Mouse (Mus musculus): ENCODE measurements around the gene Gzmm.

The Gzmm gene

GRCm38 (mm10) chr10:79688720-79689119, at the start of gene Gzmm:
Gene Gzmm (plus strand): TSS chr10:79689020.
- no peak for DNase-seq (ENCODE audit: low spot score)

DNA sequence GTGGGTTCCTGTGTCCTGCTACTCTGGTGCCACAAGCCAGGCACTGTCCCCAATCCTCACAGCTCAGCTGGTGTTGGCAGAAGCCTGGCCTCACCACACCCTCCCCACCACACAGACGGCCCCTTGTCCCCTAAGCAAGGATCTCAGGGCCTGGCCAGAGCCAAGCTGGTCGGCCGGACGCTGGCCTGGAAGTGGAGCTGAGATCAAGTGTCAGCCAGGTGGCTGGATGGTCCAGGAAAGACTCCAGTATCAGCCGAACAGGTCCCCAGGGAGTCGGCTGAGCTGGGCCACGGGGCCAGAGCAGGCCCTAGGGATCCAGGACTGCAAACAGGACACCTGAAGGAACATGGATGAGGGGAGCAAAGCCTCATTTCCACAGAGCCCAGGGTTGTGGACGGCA, 43.1 kb upstream of the Gzmm start, which contains the start of gene Odf3l2:
TSS of gene Odf3l2 (minus strand) at position 28 of the 400 bp plus-strand sequence.
- DNase-seq (ENCODE audit: low spot score), result no peak

DNA sequence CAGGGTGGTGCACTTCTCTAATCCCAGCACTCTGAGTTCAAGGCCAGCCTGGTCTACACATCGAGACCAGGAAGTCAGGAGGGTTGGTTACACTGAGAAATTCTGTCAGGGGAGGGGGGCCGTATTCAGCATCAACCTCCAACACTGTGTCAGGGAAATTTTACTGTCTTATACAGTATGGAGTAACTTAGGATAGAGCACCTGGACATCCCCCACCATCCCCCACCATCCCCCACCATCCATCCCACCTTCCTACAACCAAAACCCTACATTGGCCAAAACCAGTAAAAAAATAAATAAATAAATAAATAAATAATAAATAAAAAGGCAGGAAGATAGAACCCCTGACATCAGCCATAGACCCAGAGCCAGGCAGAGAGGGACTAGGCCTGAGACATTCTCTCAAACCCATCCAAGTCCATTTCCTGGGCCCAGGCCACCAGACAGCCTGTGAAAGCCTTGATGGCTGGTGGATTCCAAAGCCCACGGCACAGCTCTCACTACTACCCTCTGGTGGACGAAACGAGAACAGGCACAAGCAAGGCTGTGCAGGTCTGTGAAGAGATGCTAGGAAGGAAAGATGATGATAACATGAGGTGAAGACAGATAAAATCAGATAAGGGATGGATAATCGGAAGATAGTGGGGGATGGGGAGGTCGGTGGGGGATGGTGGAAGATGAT, 39.6 kb upstream of the Gzmm start:
- peak; percentile 60 for DNase-seq (ENCODE audit: low spot score)

DNA sequence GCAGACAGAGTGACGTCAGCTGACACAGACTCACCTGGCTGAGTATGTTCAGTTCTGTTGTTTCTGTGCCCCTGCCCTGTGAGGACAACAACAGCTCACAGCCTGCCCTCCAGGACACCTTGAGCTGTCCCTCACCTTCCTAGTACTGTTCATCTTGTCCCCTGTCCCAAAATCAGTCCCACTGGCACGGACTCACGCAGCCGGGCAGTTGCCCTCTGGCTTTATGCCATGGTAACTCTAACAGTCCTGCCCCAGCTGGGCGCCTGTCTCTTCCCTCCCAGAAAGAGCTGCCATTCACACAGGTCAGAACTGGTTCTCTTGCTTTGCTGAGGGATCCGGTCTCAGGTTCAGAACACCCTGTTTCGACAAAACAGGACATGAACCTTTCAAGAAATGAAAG, 36.0 kb upstream of the Gzmm start:
- DNase-seq (ENCODE audit: low spot score), result no peak

- no peak for DNase-seq (ENCODE audit: low spot score)
These were observed 33.8 kb upstream of the Gzmm start for GRCm38 (mm10) chr10:79654946-79655395.

DNA sequence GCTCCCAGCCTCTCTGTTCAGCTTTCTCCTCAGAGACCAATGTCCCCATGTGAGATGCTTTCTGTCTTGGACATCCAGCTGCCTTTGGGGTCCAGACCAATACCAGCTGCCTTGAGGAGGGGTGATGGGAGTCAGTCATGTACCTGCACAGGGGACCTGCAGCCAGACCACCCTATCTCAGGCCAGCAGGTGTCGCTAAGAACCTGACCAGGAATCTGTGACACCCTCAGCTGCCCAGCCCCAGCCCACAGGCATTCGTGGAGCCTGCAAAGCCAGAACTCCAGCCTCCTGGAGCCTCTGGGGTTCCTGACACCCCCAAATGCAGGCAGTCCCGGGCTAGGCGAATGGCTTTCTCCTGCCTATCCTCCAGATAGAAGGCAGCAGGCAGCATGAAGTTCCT, 30.0 kb upstream of the Gzmm start:
- no peak for DNase-seq (ENCODE audit: low spot score)

- no peak for DNase-seq (ENCODE audit: low spot score)
These were observed 28.5 kb upstream of the Gzmm start for GRCm38 (mm10) chr10:79660298-79660697.

DNA sequence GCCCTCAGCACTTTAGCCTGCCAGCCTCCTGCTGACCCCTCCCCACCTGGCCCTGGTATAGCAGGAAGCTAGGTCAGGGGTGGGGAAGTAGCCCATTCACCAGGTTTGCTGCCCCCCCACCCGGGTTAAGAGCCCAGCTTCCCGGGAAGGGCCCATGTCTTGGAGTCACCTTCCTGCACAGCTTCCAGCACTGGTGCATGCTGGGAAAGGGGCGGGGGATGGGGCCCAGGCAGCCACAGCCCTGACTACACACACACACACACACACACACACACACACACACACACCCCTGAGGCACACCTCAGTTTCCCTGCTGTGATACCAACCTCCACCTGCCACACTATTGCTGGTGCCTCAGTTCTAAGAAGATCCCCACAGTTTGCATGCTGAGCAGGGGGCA, 27.0 kb upstream of the Gzmm start:
- no peak for DNase-seq (ENCODE audit: low spot score)

GRCm38 (mm10) chr10:79664131-79664665, 24.6 kb upstream of the Gzmm start, which contains the start of gene Madcam1:
Gene Madcam1 (plus strand): TSS chr10:79664559.
- peak; percentile 61 for DNase-seq (ENCODE audit: low spot score)

DNA sequence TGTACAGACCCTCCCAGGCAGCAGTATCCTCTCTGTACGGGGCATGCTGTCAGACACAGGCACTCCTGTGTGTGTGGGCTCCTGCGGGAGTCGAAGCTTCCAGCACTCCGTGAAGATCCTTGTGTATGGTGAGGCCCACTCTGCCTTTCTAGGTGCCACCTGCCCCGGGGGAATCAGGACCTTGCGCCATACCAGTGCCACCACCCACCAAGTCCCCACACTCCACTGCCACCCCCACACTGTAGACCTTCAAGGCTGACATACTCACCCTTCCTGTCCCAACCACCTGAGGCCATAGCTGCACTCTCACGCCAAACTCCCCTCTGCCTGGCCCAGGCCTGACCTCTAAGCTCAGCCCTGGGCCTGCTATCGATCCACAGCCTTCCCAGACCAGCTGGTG, 23.8 kb upstream of the Gzmm start:
- no peak for DNase-seq (ENCODE audit: low spot score)

DNA sequence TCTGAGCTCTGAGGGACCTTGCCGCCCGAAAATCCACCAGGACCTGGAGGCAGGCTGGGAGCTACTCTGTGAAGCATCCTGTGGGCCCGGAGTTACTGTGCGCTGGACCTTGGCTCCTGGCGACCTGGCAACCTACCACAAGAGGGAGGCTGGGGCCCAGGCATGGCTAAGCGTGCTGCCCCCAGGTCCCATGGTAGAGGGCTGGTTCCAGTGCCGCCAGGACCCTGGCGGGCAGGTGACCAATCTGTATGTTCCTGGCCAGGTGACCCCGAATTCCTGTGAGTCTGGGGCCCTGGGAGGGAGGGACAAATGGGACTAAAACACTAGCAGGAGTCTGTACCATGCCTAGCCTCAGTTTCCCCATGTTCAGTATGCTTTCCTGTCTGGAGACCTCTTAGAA, 22.3 kb upstream of the Gzmm start:
- DNase-seq (ENCODE audit: low spot score), result no peak

DNA sequence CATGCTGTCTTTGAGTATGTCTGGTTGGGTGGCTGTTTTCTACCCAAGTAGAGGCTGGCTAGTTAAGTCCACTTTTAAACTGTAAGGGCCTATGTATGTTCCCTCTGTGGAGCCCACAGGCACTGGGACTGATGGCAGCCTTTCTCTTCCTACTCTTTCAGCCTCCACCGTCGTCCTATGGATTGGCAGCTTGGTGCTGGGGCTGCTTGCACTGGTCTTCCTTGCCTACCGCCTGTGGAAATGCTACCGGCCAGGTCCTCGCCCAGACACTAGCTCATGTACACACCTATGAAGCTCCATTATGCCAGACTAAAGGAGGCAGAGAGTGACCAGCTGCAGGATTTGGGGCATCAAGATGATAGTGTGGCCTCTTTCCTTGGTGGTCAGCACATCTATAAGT, 20.7 kb upstream of the Gzmm start:
- no peak for DNase-seq (ENCODE audit: low spot score)

DNA sequence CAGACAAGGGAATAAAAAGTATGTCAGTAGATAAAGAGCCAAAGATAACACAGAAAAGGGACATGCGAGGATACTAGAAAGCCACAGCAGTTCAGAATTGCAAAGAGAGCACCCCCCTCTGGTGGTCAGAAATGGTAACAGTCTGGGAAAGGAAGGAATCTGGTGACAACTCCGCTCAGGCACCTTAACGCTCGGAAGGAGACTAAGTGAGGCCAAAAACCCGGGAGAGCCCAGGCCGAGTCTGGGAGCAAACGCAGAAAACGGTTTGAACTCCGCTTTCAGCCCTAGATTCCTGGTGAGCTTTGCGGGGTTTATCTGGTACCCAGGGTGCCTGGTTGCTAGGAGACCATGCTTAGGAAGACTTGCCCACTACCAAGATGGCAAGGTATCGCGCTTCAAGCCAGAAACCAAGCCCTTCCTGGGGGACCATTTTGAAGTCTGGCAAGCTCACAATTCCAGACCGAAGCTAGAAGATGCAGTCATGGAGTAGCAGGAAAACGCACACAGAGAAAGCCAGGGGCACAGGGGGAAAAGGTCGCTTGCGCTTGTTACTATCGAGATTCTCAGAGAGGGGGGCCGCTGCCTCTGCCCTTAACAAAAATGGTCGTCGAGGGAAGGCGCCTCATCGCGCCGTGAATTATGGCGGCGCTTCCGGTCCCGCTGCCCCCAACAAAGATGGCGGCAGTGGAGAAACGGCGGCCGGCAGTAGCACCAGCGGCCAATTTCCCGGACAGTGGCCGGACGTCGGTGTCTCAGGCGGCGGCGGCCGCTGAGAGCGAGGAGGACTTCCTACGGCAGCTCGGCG, 19.8 kb upstream of the Gzmm start, which contains the start of gene Tpgs1:
TSS of gene Tpgs1 (plus strand) at position 599 of the 805 bp plus-strand sequence.
- peak; percentile 89 for DNase-seq (ENCODE audit: low spot score)

GRCm38 (mm10) chr10:79669576-79670057, 19.2 kb upstream of the Gzmm start:
- DNase-seq (ENCODE audit: low spot score), result peak; percentile 90

DNA sequence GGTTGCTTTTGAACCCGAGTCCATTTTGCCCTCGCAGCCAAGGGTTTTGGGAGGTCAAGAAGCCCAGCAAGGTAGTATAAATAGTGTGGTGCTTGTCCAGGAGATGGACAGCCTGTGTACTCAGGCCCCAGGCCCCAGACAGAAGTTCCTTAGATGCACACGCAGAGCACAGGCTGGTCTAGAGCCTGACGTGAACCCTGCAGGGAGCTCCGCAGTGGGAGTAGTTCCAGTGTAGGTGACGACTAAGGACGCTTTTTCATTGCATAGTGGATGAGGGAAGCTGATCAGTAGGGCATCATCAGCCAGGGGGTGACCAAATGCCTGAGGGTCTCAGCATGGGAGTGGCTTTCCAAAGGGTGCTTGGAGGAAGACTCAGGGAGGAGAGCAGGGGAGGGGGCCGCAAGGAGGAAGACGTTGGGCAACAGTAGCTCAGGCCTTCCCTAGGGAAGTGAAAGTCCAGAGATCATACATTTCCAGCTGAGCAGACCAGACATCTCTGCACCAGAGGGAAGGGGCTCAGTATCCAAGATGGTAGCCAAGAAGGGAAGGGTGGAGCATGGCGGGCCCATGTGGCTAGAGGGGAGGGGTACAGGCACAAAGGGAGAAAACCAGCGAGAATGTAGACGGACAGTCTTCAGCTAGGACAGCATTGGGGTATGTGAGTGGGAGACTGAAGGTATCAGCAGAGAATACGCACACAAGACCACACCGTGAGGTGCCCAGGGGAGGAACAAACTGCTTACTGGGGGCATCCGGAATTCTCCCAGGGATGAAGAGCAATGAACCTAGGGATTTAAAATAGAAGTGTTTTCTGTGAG, 18.5 kb upstream of the Gzmm start:
- no peak for DNase-seq (ENCODE audit: low spot score)

DNA sequence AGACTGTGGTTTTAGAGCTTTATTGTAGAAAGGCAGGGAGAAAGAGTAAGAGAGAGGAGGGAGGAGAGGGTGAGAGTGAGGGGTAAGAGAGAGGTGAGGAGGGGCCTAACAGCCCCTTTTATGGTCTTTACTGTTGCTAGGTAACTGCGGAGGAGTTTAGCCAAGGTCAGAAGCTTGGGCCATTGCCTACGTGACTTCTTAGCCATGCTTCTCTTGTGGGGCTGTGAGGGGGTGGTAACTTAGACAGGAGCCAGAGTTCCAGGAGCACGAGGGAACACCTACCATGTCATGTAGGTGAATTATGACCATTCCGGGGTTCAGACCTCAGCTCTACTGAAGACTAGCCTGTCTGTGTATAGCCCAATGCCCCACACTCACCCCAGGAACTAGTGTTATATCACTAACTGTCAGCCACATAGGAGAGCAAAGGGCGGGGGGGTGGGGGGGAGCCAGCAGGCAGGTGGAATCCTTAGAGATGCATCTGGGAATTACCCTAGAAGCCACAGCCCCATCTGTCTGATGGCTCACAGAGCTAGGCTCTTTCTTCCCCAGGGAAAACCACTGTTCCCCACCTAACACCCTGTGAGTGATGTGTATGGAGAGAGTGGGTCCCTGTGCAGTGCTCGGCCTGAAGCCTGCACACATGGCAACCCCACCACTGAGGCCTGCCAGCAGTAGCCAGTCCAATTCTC, 17.3 kb upstream of the Gzmm start:
- DNase-seq (ENCODE audit: low spot score), result no peak

- DNase-seq (ENCODE audit: low spot score), result no peak
These were observed 16.7 kb upstream of the Gzmm start for GRCm38 (mm10) chr10:79672088-79672455.

DNA sequence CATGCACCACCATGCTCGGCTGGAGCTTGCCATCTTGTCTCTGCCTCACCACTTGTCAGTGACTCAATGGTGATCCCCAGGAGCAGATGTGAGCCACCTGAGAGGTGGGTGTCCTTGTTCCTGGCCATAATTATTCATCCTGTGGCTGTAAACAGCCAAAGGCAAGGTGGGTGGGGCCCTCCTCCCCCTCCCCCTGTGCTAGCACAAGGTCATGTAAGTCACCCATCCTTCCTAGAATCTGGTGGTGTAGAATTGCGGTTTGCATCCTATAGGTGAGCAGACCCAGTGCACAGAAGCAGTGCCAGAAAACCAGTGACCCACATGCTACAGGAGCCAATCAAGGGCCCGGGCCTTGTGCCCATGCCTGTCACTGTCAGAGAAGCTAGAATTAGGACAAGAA, 15.8 kb upstream of the Gzmm start:
- no peak for DNase-seq (ENCODE audit: low spot score)

DNA sequence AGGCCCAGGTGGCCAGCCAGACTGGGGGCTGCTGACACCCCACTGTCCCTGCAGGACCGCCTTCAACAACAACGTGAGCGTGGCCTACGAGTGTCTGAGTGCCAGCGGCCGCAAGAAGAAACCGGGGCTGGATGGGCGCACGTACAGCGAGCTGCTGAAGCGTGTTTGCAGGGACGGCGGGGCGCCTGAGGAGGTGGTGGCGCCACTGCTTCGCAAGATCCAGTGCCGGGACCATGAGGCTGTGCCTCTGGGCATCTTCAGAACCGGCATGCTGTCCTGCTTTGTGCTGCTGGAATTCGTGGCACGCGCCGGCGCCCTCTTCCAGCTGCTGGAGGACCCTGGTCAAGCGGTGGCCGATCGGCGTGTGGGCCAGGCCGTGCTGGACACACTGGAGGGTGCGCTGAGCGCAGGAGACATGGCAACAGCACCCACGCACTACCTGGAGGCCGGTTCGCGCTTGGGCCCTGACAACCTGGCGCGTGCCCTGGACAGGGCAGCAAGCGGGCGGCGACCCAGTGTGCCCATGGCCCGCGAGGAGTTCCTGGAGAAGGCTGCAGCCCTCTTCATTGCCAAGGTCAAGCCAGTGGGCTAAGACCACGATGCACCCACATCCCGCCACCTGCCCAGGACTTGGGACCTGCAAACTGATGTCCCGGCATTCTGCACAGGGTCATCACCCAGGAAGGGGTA, 13.3 kb upstream of the Gzmm start:
- DNase-seq (ENCODE audit: low spot score), result no peak

- no peak for DNase-seq (ENCODE audit: low spot score)
These were observed 8.0 kb upstream of the Gzmm start for GRCm38 (mm10) chr10:79680606-79681495.
